ENCODE assay signal across 14 mouse cellular contexts in the genomic region with DNA sequence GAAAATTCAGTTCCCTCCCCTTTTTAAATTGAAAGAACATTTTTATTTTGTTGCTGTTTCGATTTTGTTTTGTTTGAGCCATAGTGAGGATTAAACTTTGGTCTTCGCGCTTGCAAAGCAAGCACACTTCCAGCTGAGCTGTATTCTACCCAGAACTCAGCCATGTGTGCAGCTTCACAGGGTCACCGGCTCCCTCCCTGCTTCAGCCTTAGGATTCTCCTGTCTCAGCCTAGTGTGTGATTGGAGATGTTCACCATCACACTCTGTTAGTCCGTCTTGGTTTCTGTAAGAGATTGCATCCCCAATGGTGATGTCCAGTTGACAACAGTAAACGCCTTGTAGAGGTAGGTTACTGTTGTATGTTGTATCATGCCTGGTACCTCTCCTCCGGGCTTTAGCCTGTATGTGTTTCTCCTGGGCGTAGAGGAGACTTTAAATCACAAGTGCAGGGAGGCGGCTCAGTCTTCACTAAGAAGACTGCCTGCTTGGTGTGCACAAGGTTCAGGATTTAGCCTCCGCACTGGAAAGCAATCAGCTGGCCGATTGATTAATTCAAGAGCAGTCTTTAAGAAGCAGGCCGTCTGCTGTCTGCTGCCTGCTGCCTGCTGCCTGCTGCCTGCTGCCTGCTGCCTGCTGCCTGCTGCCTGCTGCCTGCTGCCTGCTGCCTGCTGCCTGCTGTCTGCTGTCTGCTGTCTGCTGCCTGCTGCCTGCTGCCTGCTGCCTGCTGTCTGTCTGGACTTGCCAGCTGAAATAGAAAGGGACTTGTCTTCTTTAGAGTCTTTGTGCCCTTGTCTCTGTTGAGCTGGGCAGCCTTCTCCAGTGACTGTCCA. TPM values are rescaled to one million over a fixed set of nuclear protein-coding genes. Genes with fewer than 3 reads are reported as not detected.
DNase-seq lines count a peak whose midpoint lies in the region; ATAC-seq and TF ChIP-seq lines count a peak whose summit lies in the region.
"Had no signal": no experiment of that assay in that cellular context is flagged by ENCODE, and none has a peak within 500 bp of the region (broad histone marks: within the 10 kb centered on the region; RNA-seq: fewer than 3 reads in every experiment).

No protein-coding gene starts in this region.

- no peaks in the 10 kb centered on the region for H3K9me3 ChIP-seq in heart, embryonic 13.5 days
- no peaks in the 10 kb centered on the region for H3K9me3 ChIP-seq in hindbrain, embryonic 12.5 days (replicated peaks)
- no peaks in the 10 kb centered on the region for H3K9me3 ChIP-seq in midbrain, postnatal 0 days (ENCODE audit: low read length)
- H3K9me3 ChIP-seq: embryonic facial prominence, embryonic 12.5 days; megakaryocyte, embryonic 14.5 days had no signal

- H3K27me3 ChIP-seq in heart, embryonic 13.5 days (replicated peaks) = no peaks in the 10 kb centered on the region
- H3K27me3 ChIP-seq in hindbrain, embryonic 12.5 days = no peaks in the 10 kb centered on the region
- no peaks in the 10 kb centered on the region for H3K27me3 ChIP-seq in midbrain, postnatal 0 days (ENCODE audit: insufficient read depth, low read length)
- H3K27me3 ChIP-seq: embryonic facial prominence, embryonic 12.5 days; megakaryocyte, embryonic 14.5 days had no signal

- WGBS in heart, embryonic 13.5 days = 72% methylated on average over 12 of the region's 12 CpGs
- 63% methylated on average over 12 of the region's 12 CpGs for WGBS in hindbrain, embryonic 12.5 days
- 53% methylated on average over 12 of the region's 12 CpGs for WGBS in midbrain, postnatal 0 days

- H3K4me2 ChIP-seq in heart, embryonic 13.5 days = no peak overlapping the region
- no peak overlapping the region for H3K4me2 ChIP-seq in hindbrain, embryonic 12.5 days (replicated peaks)
- H3K4me2 ChIP-seq in midbrain, postnatal 0 days (ENCODE audit: low read depth, low read length, poor library complexity, severe bottlenecking) = no peak overlapping the region
- H3K4me2 ChIP-seq: embryonic facial prominence, embryonic 12.5 days had no signal

- DNase-seq in heart, adult 9 months (ENCODE audit: low spot score in 2 of 2) = no peak
- DNase-seq in retina, postnatal 1 day = peak; percentile 52
- DNase-seq in retina, embryonic 14.5 days (ENCODE audit: low spot score) = no peak
- DNase-seq in midbrain, postnatal 0 days (ENCODE audit: low spot score) = peak; percentile 50
- DNase-seq in thymus, postnatal 10 days (ENCODE audit: low spot score in 2 of 2) = no peak
- DNase-seq: adrenal gland, postnatal 14 days; cerebellum, adult 11-12 months; kidney, postnatal 25 days; liver, postnatal 0 days had no signal

- TF ChIP-seq CTCF in midbrain, postnatal 0 days (IDR thresholded peaks at IDR 0.05) = no peak

- peaks cover 33% of the 10 kb centered on the region for H3K36me3 ChIP-seq in heart, embryonic 13.5 days
- H3K36me3 ChIP-seq in hindbrain, embryonic 12.5 days = 0 out of 2 replicates have a peak, but pooled peaks cover 4% of the 10 kb centered on the region
- no peaks in the 10 kb centered on the region for H3K36me3 ChIP-seq in midbrain, postnatal 0 days (ENCODE audit: insufficient read depth, low read length)
- H3K36me3 ChIP-seq: embryonic facial prominence, embryonic 12.5 days had no signal

- H3K4me3 ChIP-seq in heart, embryonic 13.5 days = no peak overlapping the region
- no peak overlapping the region for H3K4me3 ChIP-seq in hindbrain, embryonic 12.5 days
- H3K4me3 ChIP-seq in midbrain, postnatal 0 days (ENCODE audit: low read depth, low read length) = no peak overlapping the region
- H3K4me3 ChIP-seq: embryonic facial prominence, embryonic 12.5 days; megakaryocyte, embryonic 14.5 days had no signal

- no peak for ATAC-seq in heart, embryonic 13.5 days (ENCODE audit: extremely low read depth, insufficient number of reproducible peaks, low FRiP score, low TSS enrichment)
- ATAC-seq in hindbrain, embryonic 12.5 days (ENCODE audit: low FRiP score) = 0 out of 2 replicates have a peak, but pooled peaks have one; percentile 29
- ATAC-seq in midbrain, postnatal 0 days (ENCODE audit: low FRiP score) = no peak
- no peak for ATAC-seq in megakaryocyte, adult 5-6 weeks (ENCODE audit: poor library complexity, severe bottlenecking)
- ATAC-seq: liver, postnatal 0 days had no signal

- H3K9ac ChIP-seq in heart, embryonic 13.5 days = no peak overlapping the region
- no peak overlapping the region for H3K9ac ChIP-seq in hindbrain, embryonic 12.5 days
- no peak overlapping the region for H3K9ac ChIP-seq in midbrain, postnatal 0 days (replicated peaks; ENCODE audit: low read length, poor library complexity, severe bottlenecking)
- H3K9ac ChIP-seq: embryonic facial prominence, embryonic 12.5 days; liver, postnatal 0 days had no signal

- peaks cover 29% of the 10 kb centered on the region for H3K4me1 ChIP-seq in heart, embryonic 13.5 days
- peaks cover 4% of the 10 kb centered on the region; the same call in 1 of the 2 replicates for H3K4me1 ChIP-seq in hindbrain, embryonic 12.5 days
- H3K4me1 ChIP-seq in midbrain, postnatal 0 days (ENCODE audit: insufficient read depth, low read length) = no peaks in the 10 kb centered on the region
- H3K4me1 ChIP-seq: embryonic facial prominence, embryonic 12.5 days had no signal

- H3K27ac ChIP-seq in heart, embryonic 13.5 days (replicated peaks) = peak overlapping the region; percentile 61
- peak overlapping the region; percentile 64; the same call in 1 of the 2 replicates for H3K27ac ChIP-seq in hindbrain, embryonic 12.5 days
- no peak overlapping the region for H3K27ac ChIP-seq in midbrain, postnatal 0 days (ENCODE audit: low read depth, low read length)
- H3K27ac ChIP-seq: embryonic facial prominence, embryonic 12.5 days had no signal

RNA-seq across cellular contexts. Expression of a gene that starts 14.5 kb away (rescaled TPM):
- polyA plus RNA-seq in heart, embryonic 13.5 days (2015; fragmentation: Nextera tagmentation; extraction: Ambion mirVana) = 0.72 and 1.7 TPM in 2 replicates
- polyA plus RNA-seq in hindbrain, embryonic 12.5 days (2016; fragmentation: Nextera tagmentation; extraction: Ambion mirVana) = 0.38 and 0.44 TPM in 2 replicates
- 0.33 TPM in 1 of 2 replicates, not detected in the other for total RNA-seq in midbrain, postnatal 0 days (2014; rRNA removed)
- 0.21 TPM in 1 of 2 replicates, not detected in the other for polyA plus RNA-seq in midbrain, postnatal 0 days (2015; fragmentation: Nextera tagmentation; extraction: Ambion mirVana)
- not detected in 2 replicates for total RNA-seq in megakaryocyte, adult 5-6 weeks (2015)
- not detected in 2 replicates for total RNA-seq in megakaryocyte, adult 5-6 weeks (2017)
- total RNA-seq: adrenal gland, postnatal 14 days had no signal

RNA-seq across cellular contexts. Expression of a gene that starts 15.5 kb away (rescaled TPM):
- 25.9 and 26.5 TPM in 2 replicates for polyA plus RNA-seq in heart, embryonic 13.5 days (2015; fragmentation: Nextera tagmentation; extraction: Ambion mirVana)
- 37.0 and 38.7 TPM in 2 replicates for polyA plus RNA-seq in hindbrain, embryonic 12.5 days (2016; fragmentation: Nextera tagmentation; extraction: Ambion mirVana)
- total RNA-seq in midbrain, postnatal 0 days (2014; rRNA removed) = 33.3 and 34.3 TPM in 2 replicates
- polyA plus RNA-seq in midbrain, postnatal 0 days (2015; fragmentation: Nextera tagmentation; extraction: Ambion mirVana) = 36.6 and 37.8 TPM in 2 replicates
- total RNA-seq in megakaryocyte, adult 5-6 weeks (2015) = 3.1 and 5.2 TPM in 2 replicates
- total RNA-seq in megakaryocyte, adult 5-6 weeks (2017) = 2.2 and 2.8 TPM in 2 replicates

RNA-seq across cellular contexts. Expression of a gene that starts 15.5 kb away (rescaled TPM):
- 155 and 187 TPM in 2 replicates for polyA plus RNA-seq in heart, embryonic 13.5 days (2015; fragmentation: Nextera tagmentation; extraction: Ambion mirVana)
- 79.4 and 91.1 TPM in 2 replicates for polyA plus RNA-seq in hindbrain, embryonic 12.5 days (2016; fragmentation: Nextera tagmentation; extraction: Ambion mirVana)
- total RNA-seq in midbrain, postnatal 0 days (2014; rRNA removed) = 60.3 and 66.9 TPM in 2 replicates
- 120 and 124 TPM in 2 replicates for polyA plus RNA-seq in midbrain, postnatal 0 days (2015; fragmentation: Nextera tagmentation; extraction: Ambion mirVana)
- total RNA-seq in megakaryocyte, adult 5-6 weeks (2015) = 43.5 and 78.3 TPM in 2 replicates
- total RNA-seq in megakaryocyte, adult 5-6 weeks (2017) = 32.6 and 37.0 TPM in 2 replicates

RNA-seq across cellular contexts. Expression of a gene that starts 41.9 kb away (rescaled TPM):
- 3.8 and 4.1 TPM in 2 replicates for polyA plus RNA-seq in heart, embryonic 13.5 days (2015; fragmentation: Nextera tagmentation; extraction: Ambion mirVana)
- 25.1 and 27.8 TPM in 2 replicates for polyA plus RNA-seq in hindbrain, embryonic 12.5 days (2016; fragmentation: Nextera tagmentation; extraction: Ambion mirVana)
- total RNA-seq in midbrain, postnatal 0 days (2014; rRNA removed) = 91.1 and 122 TPM in 2 replicates
- polyA plus RNA-seq in midbrain, postnatal 0 days (2015; fragmentation: Nextera tagmentation; extraction: Ambion mirVana) = 57.2 and 58.9 TPM in 2 replicates
- not detected in 2 replicates for total RNA-seq in megakaryocyte, adult 5-6 weeks (2015)
- not detected in 2 replicates for total RNA-seq in megakaryocyte, adult 5-6 weeks (2017)

Comparison
In these comparisons a context has a peak if more than half of its experiments do, and no peak if none do; other contexts are left out.
1. DNase-seq: peak in retina, postnatal 1 day (single experiment) and midbrain, postnatal 0 days (single experiment); none in heart, adult 9 months (0 of 2), retina, embryonic 14.5 days (single experiment) and thymus, postnatal 10 days (0 of 2).